Mouse (Mus musculus) liver, adult (tissue): ENCODE data around the gene Slc4a1ap.

Source experiments
- GATA4 ChIP-seq: IDR thresholded peaks from 2 replicates; pipeline ENCODE4 v1.6.1; 2014; ENCODE audit warnings: mild to moderate bottlenecking, low read length; ENCODE audit not compliant: insufficient replicate concordance

The Slc4a1ap gene

GRCm38 (mm10) chr5:31560352-31560751 is 33.6 kb downstream of the Slc4a1ap start:
- TF ChIP-seq GATA4, result no peak

DNA sequence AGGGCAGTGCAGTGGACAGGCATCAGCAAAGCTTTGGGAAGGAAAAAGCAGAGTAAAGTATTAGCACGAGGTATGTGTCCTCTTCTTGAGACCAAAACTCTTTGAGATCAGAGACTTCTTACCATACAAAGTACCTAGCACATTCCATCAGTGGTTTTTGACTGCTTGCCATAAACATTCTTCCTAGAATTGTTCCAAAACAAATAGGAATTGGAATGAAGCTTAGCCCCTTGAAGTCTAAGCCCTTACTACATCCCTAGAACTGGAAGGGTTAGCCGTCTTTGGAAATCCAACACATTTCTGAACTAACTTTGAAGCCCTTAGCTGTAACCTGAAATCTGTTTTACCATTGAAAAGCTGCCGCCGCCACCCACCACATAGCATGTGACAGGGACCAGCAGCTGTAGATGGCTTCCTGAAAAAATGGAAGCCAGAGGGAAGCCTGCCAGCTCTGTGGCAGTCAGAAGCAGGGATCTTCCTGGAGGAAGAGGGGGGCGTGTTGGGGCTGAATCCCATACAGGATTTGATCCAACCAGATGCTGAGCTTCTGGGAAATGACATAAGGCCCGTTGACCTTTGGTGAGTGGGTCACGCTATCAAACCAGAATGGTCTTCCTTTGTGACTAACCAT is 35.4 kb downstream of the Slc4a1ap start:
- TF ChIP-seq GATA4, result no peak

DNA sequence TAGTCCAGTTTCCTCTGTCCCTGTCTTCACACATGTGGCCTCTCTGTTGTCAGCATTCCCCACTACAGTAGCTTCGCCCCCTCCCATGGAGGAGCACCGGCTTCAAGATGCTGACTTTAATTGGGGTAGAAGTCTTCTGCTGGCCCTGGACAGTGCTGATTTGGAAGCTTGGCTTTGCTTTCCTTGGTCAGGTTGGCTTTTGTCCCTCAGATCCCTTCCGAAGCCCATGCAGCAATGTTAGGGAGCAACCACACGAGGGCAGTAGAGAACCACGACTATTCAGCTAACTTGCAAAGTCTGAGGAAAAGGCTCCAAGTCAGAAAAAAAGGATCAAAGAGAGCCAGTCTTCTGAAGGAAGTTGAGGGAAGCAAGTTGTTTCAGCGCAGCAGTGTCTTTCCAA is 36.7 kb downstream of the Slc4a1ap start:
- TF ChIP-seq GATA4, result no peak

DNA sequence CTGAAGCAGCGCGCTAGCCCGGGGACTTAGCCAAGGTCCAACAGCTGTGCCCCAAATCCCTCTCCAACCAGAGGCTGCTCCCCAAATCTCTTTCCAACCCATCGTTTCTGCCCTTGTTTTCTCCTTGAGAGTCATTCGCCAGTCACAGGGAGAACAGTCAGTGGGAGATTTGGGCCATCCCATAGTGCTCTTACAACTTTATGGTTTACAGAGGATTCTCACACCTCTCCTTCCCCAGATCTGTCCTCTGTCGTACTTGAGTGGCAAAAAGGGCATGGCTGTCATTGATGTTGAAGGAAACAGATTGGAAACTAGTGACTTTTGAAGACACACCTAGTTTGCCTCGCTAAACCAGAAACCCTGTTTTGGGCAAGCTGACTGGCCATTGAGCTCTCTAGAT is 37.1 kb downstream of the Slc4a1ap start:
- no peak for TF ChIP-seq GATA4

DNA sequence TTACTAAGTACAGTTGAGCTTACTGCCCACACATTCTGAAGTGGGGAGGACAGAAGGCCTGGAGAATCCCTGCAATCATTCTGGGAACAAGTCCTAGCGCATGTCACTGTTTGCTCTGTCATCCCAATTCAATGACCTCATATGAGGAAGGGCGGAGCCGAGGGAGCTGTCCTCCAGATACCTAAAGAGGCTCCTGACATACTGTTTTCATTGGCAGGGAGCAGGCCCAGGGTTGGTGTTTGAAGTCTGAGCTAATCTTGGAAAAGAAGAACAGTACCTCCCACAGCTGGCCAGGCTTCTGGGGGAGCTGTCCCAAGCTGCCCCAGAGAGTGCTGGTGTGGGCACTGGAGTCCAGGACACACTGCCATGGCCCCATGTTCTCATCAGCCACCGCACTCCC is 38.2 kb downstream of the Slc4a1ap start:
- TF ChIP-seq GATA4, result no peak

DNA sequence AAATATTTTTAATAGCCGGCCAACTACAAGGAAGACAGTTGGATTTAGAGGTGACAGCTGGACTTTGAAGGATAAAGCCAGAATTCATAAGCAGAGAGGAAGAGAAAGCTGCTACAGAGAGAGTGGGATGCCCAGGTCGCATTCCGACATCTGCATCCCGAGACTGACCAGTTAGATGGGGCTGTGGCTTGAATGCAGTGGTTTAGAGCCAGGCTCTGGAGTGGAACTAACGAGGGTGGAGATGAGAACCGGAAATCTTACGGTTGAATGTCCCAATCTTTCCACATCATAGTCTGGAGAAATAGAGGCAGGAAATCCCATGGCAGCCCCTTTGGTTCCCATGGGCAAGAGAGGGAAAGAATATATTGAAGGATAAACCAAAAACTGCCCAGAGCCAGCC is 39.2 kb downstream of the Slc4a1ap start:
- no peak for TF ChIP-seq GATA4

DNA sequence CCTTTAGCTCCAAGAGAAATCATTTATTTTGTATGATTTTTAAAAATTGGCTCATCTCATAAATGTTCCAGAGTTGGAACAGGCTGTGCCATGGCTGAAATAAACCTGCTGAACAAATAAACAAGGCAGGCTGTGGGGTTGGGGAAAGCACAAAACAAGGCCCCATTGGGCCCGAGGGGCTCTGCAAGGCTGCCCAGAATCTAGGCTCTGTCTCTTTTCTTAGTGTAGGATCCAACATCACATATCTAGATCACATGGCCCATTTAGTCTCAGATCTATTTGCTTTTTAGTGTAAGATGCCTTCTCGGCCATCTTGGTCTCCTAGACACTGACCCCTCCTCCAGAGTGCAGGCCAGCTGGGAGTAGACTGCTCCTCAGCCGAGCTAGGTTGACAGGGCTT is 39.7 kb downstream of the Slc4a1ap start:
- TF ChIP-seq GATA4, result no peak

GRCm38 (mm10) chr5:31567951-31568657 is 41.3 kb downstream of the Slc4a1ap start:
- no peak for TF ChIP-seq GATA4

- TF ChIP-seq GATA4, result no peak
These were observed 44.3 kb downstream of the Slc4a1ap start for GRCm38 (mm10) chr5:31571023-31571608.

DNA sequence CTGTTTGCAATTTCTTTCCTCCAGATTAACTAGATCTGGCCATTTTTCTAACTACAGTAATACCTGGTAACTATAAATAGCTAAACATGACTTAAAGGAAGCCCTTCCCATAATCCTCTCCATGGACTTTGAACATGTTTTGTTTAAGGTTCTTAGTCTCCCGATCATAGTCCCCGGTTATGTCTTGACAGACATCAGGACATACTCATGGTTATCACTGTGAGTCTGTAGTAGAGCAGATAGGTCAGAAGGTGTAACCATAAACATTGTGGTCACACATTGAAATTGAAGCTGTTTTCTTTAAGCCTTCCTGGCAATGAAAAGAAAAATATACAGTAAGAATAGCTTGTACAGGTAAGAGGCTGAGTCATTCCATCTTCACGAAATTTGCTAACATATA is 46.9 kb downstream of the Slc4a1ap start:
- TF ChIP-seq GATA4, result no peak

DNA sequence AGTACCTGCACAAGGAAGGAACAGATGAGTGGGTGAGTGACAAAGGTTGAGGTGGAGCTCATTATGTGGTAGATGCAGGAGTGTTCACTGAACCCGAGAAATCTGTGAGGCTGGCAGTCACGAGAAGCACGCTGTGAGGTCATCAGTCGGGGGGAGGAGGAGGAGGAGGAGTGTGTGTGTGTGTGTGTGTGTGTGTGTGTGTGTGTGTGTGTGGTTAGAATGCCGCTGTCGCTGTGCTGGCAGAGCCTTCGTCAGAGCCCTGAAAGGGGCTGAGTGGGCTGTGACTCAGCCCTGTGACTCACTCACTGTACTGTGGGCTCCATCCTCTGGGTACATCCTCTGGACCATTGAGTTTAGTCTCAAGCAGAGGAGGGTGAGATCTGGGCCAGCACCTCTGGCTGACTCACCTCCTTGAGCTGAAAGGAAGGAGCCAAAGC is 49.8 kb downstream of the Slc4a1ap start:
- no peak for TF ChIP-seq GATA4

- no peak for TF ChIP-seq GATA4
These were observed 54.5 kb downstream of the Slc4a1ap start for GRCm38 (mm10) chr5:31581263-31581662.

DNA sequence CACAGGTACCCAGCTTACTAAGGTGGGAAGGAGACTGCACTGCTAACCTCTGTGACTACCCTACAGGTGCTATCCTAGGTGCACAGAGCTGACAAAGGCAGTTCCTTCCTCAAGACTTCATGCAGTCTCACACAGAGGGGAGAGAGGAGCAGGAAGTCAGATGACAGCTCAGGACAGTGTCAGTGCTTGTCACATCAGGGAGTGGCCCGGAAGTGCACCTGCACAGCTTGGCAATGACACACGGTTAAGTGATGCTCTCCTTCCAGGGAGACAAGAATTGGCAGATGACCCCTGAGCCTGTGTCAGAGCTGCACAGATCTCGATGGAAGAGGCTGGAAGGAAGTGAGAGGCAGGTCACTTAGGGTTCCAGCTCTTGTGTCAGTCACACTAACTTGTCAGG is 55.1 kb downstream of the Slc4a1ap start:
- TF ChIP-seq GATA4, result no peak

DNA sequence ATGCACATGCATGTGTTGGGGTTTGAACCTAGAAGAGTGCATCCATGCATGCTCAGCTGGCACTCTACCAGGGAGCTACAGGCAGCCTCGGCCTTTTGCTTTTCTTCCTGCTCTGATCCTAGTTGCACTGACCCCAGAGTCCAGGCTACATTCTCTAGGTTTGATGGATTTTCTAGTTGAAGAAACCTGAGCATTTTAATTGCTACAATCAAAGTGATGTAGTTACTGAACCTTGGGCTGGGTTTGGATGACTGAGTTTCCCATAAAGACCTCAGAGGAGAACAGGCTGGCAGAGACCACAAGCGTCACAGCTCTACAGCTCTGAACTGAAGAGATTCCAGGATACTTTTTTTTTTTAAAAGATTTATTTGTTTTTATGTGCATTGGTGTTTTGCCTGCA is 56.5 kb downstream of the Slc4a1ap start:
- no peak for TF ChIP-seq GATA4

DNA sequence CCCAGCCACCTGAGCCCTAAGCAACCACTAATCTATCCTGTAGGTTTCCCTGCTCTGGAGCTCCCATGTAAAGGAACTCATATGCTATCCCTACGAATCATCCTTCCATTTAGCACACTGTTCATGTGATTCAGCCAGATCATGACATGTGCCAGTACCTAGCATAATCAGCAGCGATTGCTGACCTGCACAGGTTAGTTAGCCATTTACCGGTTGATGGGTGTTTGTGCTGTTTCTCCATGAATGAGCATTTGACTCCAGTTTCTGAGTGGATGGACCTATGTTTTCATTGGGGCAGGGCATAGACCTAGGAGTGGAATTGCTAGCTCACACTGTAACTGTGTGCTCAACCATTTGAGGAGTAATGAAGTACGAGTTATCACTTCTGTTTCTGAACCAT is 58.7 kb downstream of the Slc4a1ap start:
- no peak for TF ChIP-seq GATA4

DNA sequence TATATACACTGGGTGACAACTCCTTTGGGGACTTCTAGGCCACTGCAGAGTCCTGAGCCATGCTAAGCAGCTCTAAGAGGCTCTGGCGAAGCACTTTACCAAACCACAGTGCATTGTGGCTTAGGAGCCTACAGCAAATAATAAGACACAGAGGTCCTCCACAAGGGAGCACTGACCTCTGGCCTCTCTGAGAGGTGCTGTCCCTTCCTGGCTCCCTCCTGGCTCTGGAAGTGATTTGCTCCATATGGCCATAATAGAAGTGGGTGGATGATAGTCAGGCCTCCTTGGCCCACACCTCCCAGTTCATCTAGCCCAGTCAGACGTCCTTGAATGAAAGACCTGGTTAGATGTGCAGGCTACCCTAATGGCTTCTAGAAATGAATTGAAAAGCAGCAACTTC is 61.2 kb downstream of the Slc4a1ap start:
- no peak for TF ChIP-seq GATA4
